Mouse (Mus musculus): ENCODE measurements around the gene Lrrc52.

Lrrc52 gene

DNA sequence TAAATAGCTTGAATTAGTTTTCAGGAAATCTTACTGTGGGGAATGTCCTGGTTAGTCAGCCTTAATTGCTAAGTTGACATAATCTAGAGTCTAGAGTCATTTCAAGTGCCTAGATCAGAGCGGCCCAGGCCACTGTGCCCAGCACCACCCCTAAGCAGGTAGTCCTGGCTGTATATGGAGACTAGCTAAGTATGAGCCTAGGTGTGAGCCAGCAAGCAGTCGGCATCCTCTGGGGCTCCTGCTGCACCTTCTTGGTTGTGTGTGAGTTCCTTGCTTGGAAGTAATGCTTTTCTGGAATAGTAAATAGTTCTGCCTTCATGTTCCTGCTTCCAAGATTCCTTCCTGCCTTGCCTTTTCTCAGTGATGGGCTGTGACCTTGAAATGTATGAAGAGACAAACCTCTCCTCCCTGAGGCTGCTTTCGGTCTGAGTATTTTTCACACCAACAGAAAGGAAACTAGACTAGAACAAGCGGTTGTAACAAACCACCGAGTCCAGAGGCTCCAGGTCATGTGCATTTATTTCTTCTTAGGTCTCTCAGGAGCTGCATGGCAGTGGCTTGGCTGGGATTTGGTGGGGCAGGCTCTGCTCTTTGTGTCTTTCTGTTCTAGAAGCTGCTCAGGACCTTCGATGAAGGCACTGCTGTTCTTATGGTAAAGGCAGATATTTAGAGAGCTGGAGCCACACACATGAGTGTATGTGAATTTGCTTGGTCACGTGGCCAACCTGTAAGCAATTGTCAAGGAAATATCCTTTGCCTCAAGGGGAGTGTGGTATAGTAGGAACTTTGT lies 30.2 kb downstream of the Lrrc52 start:
- DNase-seq, result no peak

DNA sequence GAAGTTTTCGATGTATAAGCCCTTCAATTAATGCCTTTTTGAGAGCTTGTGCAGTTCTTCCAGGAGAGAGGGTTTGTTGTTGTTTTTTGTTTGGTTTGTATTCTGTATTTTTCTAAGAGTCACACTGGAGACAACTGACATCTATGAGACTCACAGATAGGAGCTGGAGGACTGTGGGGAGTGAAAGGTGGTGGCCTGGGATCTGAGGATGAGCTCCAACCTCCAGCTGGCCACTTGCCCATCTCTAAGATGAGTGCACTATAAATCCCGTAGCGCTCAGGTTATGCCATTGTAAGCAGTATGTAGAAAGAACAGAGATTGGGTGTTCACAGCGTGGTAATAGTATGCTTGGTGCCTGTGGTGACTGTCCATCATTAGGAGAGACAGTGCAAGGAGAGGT lies 31.6 kb downstream of the Lrrc52 start:
- no peak for DNase-seq

DNA sequence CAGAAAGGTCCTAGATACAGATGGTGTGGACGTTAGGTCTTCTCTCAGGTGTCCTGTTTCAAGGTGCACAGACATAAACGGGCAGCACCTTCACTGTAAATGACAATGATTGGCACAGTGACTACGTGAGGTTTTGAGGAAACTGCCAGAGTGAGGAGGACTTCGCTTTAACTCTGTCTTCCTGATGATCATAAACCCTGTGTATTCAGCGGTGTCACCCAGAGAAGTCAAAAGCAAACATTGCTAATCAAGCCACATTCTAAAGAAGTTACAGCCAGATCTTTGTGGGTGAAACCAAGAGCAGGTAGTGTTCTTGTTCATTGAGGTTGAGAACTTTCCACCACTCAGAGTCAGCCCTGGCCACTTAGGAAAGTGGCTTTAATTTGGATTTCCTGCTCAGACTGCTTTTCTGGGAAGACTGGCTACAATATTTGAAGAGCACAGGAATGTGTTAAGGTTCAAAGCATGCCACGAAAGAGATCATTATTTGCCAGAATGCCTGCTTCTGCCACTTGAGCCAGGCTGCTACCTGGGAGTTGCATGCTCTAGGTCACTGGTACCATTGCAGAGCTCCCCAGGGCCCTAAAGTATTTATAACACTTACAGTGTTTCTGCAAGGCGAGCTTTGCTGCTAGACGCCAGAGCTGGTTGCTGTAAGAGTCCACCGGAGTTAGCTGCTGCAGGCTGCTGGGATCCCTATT lies 35.5 kb downstream of the Lrrc52 start:
- no peak for DNase-seq

DNA sequence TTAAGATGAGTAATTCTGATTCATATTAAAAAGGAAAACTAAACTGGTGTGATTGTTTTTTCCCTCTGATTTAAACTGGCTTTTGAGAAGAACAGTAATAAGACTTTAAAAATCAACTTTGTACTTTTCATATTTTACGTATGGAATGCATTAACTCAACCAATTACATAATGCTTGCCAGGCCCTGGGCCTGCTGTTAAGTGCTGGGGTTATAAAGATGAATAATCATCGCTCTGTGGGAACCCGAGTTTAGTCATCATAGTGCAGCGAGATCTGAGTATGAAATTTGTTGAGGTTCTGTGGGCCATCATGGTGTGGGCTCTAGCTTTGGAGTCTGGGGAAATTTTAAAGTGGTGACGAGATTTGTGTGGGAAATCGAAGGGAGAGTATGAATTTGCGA lies 39.9 kb downstream of the Lrrc52 start:
- DNase-seq, result no peak

DNA sequence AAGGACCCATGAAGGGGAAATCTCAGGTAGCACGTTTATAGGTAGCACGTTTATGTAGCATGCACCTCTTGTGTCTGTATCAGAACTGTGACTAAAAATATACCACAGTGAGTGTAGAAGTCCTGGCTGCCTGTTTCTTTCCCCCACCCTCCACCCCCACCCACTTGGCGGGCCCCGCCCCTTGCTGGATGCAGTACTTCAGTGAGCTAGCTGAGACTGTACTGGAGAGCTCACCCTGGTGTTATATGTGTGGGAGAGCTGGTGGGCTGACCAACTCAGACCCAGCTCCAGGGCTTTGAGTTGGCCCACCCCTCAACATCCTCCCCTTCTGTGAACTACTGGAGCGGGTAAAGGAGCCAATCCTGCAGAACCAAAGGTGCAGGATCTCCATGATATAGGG lies 41.0 kb downstream of the Lrrc52 start:
- no peak for DNase-seq

DNA sequence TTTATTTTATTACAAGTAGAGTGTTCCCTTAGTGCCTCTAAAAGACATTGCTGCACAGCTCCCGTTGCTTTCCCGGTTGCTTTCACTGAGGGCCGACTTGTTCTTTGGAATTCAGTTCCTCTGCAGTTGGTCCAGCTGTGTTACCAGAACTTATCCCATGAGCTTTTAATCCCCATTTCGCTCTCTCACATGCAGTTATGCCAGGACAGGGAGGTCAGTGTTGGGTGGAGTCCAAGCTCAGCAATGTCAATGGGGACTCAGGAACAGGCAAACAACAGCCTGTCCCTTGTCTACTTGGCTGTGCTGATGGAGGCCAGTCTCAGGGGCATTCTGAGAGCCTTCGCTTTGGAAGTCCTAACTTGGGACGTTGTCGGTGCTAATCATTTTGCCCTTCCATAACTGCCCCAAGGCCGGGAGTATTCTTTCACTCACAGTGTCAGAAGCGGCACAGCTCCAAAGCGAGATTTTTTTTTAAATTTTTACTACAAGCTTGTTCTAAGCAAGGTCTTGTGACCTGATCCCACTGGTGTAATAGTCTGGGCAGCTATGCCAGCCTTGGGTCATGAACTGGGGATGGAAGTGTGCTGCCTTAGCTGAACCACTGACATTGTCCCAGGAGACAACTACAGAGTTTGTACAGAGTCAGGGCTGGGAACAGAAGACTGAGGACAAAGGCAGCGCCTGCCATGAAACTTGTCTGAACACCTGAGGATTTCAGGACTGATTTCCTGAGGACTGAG lies 43.9 kb downstream of the Lrrc52 start:
- DNase-seq, result no peak

DNA sequence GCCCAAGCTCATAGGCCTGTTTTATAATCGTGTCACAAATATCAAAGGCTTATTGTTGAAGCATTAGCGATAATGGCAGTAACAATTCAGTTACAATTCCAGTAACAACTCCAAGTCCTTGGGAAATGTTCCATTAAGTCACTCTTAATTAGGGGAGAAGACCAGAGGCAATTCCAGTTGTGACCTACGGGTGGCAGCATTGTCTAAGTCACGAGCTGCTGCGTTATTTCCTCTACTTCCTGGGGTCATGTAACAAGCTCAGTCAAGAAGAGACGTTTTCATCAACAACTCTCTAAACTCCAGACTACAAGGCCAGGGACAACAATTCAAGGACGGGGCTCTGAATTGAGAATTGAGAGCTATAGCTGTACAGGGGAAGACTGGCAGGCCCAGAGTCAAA lies 51.7 kb downstream of the Lrrc52 start:
- DNase-seq, result peak; percentile 68

DNA sequence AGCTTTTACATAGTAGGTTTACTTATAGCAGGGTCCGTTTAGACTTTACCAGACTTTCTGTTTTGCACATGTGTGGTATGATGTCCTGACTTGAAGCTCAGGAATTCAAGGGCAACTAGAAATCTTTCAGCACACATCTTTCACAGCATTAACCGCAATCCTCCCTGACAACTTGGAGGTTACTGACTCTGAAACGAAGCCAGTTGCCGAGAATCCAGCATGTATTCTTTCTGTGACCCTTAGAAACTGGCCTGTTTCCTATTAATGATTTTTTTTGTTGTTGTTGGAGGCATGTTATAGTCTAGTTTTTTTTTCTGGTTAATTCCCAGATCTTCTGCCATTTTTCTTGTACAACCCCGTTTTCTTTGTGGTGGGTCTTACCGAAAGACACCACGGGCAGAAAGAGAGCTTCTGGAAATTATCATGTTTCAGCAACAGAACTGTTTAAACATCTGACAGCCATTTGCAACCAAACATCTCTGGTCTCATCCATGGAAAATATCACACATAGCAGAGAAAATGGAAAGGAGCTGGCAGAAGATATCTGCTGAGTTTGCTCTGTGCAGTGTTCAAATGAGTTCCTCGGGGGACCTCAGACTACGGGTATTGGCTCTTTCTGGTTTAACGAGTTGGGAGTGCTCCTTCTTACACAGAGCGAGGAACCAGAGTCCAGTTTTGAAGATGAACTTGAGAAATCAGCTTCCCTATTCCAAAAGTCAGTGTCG lies 54.4 kb downstream of the Lrrc52 start:
- DNase-seq, result no peak

DNA sequence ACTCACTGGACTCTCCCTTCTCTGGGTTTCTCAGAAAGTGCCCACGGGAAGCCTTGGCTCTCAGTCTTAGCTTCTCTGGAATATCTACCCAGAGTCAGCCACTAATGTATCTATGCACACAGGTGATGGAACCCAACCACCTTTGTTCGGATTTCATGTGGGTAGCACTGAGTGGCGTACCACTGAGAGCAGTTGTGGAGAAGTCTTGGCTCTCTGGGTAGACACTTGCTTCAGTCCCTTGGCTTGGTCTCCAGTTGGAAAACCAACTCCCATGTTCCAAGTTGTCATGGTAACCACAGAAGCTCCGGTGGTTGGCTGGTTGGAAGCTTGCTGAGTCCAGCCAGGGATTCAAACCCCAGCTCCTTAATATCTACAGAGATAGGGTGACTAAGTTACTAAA lies 57.0 kb downstream of the Lrrc52 start:
- no peak for DNase-seq

DNA sequence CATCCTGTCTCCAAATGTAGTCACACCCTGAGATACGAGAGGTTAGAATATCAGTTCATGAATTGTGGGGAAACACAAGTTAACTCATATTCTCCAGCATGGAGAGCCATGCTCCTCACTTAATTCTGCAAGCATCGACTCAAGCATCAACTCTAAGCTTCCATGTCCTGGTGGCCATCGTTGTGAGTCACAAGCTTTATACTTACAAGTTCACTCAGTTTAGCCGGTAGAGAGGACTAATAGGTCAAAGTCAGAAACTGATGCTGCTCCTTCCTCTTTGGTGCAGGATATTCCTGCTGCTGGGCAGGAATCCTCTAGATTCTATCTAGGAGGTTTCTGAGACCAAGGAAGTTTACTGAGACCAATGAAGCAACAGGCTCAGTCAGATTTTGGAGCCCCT lies 61.3 kb downstream of the Lrrc52 start:
- no peak for DNase-seq
